Mouse (Mus musculus) lung, adult 18-20 months (tissue): ENCODE measurements around the gene Myh2.

Experiments used
- DNase-seq, 2 experiments: peaks; one replicate each; pipeline ENCODE4 v3.0.0; 2022; ENCODE audit warnings: mixed read lengths in 2 of 2

The Myh2 gene

DNA sequence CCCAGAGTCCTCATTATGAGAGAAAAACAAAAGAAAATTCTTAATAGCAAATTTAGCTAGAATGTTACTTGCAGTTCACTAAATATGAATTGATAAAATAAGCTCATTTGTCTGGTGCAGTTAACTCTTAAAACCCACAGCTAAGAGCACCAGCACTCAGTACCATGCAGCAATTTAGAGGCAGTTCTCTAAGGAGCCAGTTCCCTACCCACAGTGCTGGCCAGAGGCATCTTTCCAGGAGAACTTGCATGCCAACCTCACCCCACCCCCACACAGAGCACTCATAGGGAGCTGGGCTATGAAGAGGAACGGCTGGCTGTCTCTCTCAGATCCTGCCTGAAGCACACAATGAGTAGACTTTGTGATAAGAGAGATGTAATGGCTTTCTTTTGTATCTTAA lies 17.7 kb upstream of the Myh2 start:
- peak in 1 of 2 experiments; percentile 2 for DNase-seq

DNA sequence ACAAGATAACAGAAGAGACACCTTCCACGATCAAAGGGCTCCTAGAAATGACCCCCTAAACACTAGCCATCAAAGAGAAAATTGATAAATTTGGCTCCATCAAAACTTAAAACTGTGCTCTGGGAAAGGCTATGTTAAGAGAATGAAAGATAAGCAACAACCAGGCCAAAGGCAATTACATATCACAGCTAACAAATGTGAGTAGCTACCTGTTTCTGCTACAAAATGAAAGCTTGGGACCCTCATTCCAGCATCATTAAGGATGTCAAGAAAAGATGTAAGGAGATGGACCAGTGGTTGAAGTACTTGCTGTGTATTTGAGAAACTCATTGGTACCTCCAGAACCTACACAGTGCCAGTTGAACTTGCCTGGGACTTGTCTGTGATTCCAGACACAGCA lies 17.0 kb upstream of the Myh2 start:
- no peak for DNase-seq

DNA sequence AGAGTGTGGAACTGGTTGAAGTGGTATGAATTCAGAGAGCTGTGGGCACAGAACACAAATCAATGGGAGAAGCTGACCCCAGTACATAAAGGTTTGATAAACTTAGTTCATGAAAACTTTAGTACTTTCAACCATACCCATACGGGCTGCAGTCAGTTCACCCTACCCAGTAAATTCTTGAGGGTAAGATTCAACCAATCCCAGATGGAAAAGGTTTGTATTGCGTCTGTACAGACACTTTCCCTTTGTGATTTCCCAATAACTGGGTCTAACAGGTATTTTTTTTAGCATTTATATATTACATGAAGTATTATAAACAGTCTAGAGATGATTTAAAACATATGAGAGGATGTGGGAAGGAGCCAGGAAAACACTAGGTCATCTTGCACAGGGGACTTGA lies 15.2 kb upstream of the Myh2 start:
- no peak for DNase-seq

- no peak for DNase-seq
Measured at GRCm38 (mm10) chr11:67160131-67160530, 10.7 kb upstream of the Myh2 start.

GRCm38 (mm10) chr11:67163701-67164100 lies 7.1 kb upstream of the Myh2 start:
- no peak for DNase-seq

DNA sequence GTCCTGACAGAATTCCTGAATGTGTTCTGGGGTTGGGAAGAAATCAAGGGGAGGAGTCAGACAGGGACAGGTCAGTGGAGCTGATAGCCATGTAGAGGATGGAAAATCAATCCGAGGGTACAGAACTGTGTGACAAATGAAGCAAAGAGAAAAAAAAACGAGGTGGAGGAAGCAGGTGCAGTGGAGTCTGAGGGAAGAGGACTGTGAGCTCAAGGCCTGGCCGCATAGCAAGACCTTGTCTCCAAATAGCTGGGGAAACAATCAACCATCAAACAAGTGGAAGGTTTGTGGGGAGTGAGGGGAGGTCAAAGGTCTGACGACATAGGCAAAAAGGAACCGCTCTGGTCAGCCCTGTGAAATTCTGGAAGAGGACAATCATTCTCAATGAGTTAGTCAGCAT lies 6.0 kb upstream of the Myh2 start:
- no peak for DNase-seq

GRCm38 (mm10) chr11:67169301-67169700 lies 1.5 kb upstream of the Myh2 start:
- DNase-seq: no peak

DNA sequence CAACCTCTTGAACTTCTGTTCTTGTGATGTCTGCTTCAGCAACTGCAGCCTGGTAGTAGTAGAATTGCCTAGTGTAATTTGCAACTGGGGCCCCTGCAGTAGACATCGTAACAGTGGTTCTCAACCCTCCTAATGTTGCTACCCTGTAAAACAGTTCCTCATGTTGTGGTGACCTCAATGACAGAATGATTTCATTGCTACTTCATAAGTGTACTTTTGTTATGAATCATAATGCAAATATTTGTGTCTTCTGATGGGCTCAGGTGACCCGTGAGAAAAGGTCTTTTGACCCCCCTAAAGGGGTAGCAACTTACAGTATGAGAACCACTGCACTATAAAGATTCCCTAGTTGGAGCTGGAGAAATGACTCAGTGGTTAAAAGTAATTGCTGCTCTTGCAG lies 1.6 kb downstream of the Myh2 start:
- DNase-seq: no peak

GRCm38 (mm10) chr11:67176376-67176775 lies 5.5 kb downstream of the Myh2 start:
- DNase-seq: no peak

GRCm38 (mm10) chr11:67190316-67190715 lies 19.5 kb downstream of the Myh2 start:
- DNase-seq: no peak

- no peak for DNase-seq
Measured at GRCm38 (mm10) chr11:67190814-67191213, 20.0 kb downstream of the Myh2 start.

DNA sequence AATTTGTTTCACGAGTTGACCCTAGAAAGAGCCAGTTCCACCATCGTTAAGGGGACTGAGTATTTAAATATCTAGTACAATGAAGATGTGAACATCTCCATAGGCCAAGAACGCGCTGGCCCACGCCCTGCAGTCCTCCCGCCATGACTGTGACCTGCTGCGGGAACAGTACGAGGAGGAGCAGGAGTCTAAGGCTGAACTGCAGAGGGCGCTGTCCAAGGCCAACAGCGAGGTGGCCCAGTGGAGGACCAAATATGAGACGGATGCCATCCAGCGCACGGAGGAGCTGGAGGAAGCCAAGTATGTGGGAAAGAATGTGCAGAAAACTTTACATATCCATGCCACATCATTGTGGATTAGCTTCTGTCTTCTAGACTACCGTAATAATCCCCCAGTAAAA lies 20.7 kb downstream of the Myh2 start:
- no peak for DNase-seq

- no peak for DNase-seq
Measured at GRCm38 (mm10) chr11:67199321-67199720, 28.5 kb downstream of the Myh2 start.

GRCm38 (mm10) chr11:67199752-67200151 lies 28.9 kb downstream of the Myh2 start, which contains the start of gene Myh1:
Gene Myh1 (plus strand): TSS chr11:67200052.
- DNase-seq: no peak

DNA sequence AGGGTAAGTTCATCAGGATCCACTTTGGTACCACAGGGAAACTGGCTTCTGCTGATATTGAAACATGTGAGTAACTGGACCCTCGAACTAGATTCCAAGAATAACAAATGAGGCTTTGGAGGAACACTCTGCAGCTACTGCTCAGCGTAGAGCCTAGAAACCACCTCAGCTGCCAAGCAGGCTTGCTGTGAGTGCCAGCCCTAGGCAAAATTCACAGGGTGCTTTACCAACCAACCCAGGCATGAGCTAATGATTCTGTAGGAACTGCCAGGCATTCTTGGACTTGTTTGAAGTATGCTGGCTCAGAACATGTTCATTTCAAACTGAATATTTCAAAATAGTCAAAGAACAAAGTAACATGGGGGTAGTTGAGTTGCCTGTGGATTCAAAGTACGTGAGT lies 33.9 kb downstream of the Myh2 start:
- DNase-seq: no peak

DNA sequence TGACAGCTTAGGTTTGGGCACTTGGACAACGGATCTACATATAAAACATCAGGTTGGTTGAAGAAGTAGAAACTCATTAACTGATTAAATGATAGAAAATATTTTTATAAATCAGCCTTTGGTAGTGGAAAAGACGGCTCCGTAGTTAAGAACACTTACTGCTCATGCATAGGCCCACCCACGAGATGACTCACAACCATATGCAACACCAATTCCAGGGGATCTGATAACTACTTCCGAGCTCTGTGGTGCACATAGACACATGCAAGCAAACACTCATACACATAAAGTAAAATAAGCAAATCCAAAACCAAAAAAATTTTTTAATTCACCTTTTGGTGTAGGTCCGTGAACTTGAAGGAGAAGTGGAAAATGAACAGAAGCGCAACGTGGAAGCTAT lies 51.0 kb downstream of the Myh2 start:
- DNase-seq: no peak

GRCm38 (mm10) chr11:67224466-67224865 lies 53.6 kb downstream of the Myh2 start:
- no peak for DNase-seq

- no peak for DNase-seq
Measured at GRCm38 (mm10) chr11:67228731-67229130, 57.9 kb downstream of the Myh2 start.

DNA sequence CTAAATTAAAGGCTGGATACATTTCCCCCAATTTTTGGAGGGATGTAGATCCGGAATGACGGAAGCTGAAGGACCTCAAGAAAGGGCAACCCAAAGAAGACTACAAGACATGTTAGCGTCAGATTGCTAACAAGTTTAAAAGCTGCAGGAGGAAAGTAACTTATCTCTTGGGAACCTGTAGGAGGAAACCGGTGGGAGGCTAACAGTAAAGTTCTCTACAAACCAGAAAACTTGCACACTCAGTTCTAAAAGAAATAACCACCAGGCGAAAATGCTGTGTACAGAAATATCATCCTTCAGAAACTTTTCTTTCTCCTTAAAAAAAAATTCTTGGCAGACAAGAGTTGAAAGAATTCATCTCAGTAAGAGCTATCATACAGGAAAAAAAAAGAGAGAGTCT lies 58.3 kb downstream of the Myh2 start:
- no peak for DNase-seq

DNA sequence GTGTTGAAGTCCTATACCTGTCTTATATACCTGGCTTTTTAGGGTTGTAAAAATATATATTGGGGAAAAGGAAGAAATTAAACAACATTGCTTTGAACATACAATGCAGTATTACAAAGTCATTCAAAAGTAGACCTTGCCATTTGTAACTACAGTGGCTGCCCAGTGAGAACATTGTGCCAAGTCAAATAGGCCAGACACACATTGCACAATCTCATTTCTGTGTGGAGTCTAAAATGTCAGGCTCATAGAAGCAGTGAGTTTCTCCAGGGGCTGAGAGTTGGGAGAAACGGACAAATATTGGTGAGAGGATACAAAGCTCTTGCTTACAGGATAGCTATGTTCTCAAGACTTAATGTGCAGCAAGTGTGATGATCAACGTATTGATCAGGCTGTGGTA lies 59.1 kb downstream of the Myh2 start:
- DNase-seq: peak; percentile 39 to 74

GRCm38 (mm10) chr11:67235639-67236358 lies 65.0 kb downstream of the Myh2 start:
- DNase-seq: peak in 1 of 2 experiments; percentile 29

- no peak for DNase-seq
Measured at GRCm38 (mm10) chr11:67236799-67237198, 66.0 kb downstream of the Myh2 start.

GRCm38 (mm10) chr11:67237481-67238079 lies 66.8 kb downstream of the Myh2 start, which contains the start of gene Myh4:
Gene Myh4 (plus strand): TSS chr11:67238029.
- no peak for DNase-seq

- no peak for DNase-seq
Measured at GRCm38 (mm10) chr11:67241051-67241450, 70.2 kb downstream of the Myh2 start.
